7 mouse cellular contexts compared by ENCODE assay signal in genomic region chrX:36863766-36864608, GRCm38 (mm10). TPM values are rescaled to one million over a fixed set of nuclear protein-coding genes. Genes with fewer than 3 reads are reported as not detected.
DNase-seq lines count a peak whose midpoint lies in the region; ATAC-seq and TF ChIP-seq lines count a peak whose summit lies in the region.

No protein-coding gene starts in this region.

- H3K9me3 ChIP-seq in embryonic facial prominence, embryonic 11.5 days (replicated peaks; ENCODE audit: control insufficient read depth, low read length), result no peaks in the 10 kb centered on the region
- no peaks in the 10 kb centered on the region for H3K9me3 ChIP-seq in limb, embryonic 12.5 days
- H3K9me3 ChIP-seq in midbrain, embryonic 15.5 days, result no peaks in the 10 kb centered on the region

- no peak for TF ChIP-seq POLR2A in kidney, adult 2 months (IDR thresholded peaks at IDR 0.05; ENCODE audit: low read depth, low read length)
- TF ChIP-seq POLR2A in spleen, adult 2 months (IDR thresholded peaks at IDR 0.05; ENCODE audit: low read depth, low read length), result no peak

- peak overlapping the region; percentile 43 for H3K4me3 ChIP-seq in embryonic facial prominence, embryonic 11.5 days (ENCODE audit: low read depth, low read length)
- peak overlapping the region; percentile 81 for H3K4me3 ChIP-seq in kidney, adult 2 months (ENCODE audit: insufficient read depth, low read depth, low read length)
- peak overlapping the region; percentile 47 for H3K4me3 ChIP-seq in limb, embryonic 12.5 days (replicated peaks)
- peak overlapping the region; percentile 46 for H3K4me3 ChIP-seq in midbrain, embryonic 15.5 days
- peak overlapping the region; percentile 66 for H3K4me3 ChIP-seq in spleen, adult 2 months (ENCODE audit: extremely low read depth, insufficient read depth, insufficient read length)

- 16% methylated on average over 34 of the region's 44 CpGs for WGBS in embryonic facial prominence, embryonic 11.5 days
- WGBS in kidney, adult 2 months, result 2% methylated on average over 42 of the region's 44 CpGs
- WGBS in limb, embryonic 12.5 days, result 15% methylated on average over 43 of the region's 44 CpGs
- 22% methylated on average over 44 of the region's 44 CpGs for WGBS in midbrain, embryonic 15.5 days
- WGBS in spleen, adult 2 months, result 25% methylated on average over 43 of the region's 44 CpGs

- TF ChIP-seq CTCF in kidney, adult 2 months (conservative IDR thresholded peaks at IDR 0.05; ENCODE audit: insufficient read depth, insufficient read length, low read depth, low read length), result no peak
- TF ChIP-seq CTCF in spleen, adult 2 months (IDR thresholded peaks at IDR 0.05; ENCODE audit: extremely low read depth, insufficient read depth, insufficient read length, insufficient replicate concordance), result no peak

- peak overlapping the region; percentile 47 for H3K9ac ChIP-seq in embryonic facial prominence, embryonic 11.5 days (replicated peaks; ENCODE audit: low read length)
- H3K9ac ChIP-seq in limb, embryonic 12.5 days (replicated peaks), result peak overlapping the region; percentile 47; the same call in 1 of the 2 replicates
- peak overlapping the region; percentile 35; the same call in 1 of the 2 replicates for H3K9ac ChIP-seq in midbrain, embryonic 15.5 days

- no peaks in the 10 kb centered on the region for H3K27me3 ChIP-seq in embryonic facial prominence, embryonic 11.5 days (ENCODE audit: control insufficient read depth, insufficient read depth, low read length)
- H3K27me3 ChIP-seq in kidney, adult 2 months (replicated peaks; ENCODE audit: control insufficient read depth, insufficient read depth, low read length), result no peaks in the 10 kb centered on the region
- no peaks in the 10 kb centered on the region for H3K27me3 ChIP-seq in limb, embryonic 12.5 days
- no peaks in the 10 kb centered on the region for H3K27me3 ChIP-seq in midbrain, embryonic 15.5 days (replicated peaks)
- H3K27me3 ChIP-seq in spleen, adult 2 months (ENCODE audit: control insufficient read depth, insufficient read depth, low read length), result no peaks in the 10 kb centered on the region

- no peaks in the 10 kb centered on the region for H3K4me1 ChIP-seq in embryonic facial prominence, embryonic 11.5 days (ENCODE audit: control insufficient read depth, insufficient read depth, low read length)
- no peaks in the 10 kb centered on the region for H3K4me1 ChIP-seq in kidney, adult 2 months (ENCODE audit: control insufficient read depth, insufficient read depth, low read length)
- H3K4me1 ChIP-seq in limb, embryonic 12.5 days (replicated peaks), result peaks cover 5% of the 10 kb centered on the region; the same call in 1 of the 2 replicates
- peaks cover 12% of the 10 kb centered on the region for H3K4me1 ChIP-seq in midbrain, embryonic 15.5 days
- no peaks in the 10 kb centered on the region for H3K4me1 ChIP-seq in spleen, adult 2 months (ENCODE audit: control insufficient read depth, insufficient read depth, insufficient read length)

- ATAC-seq in embryonic facial prominence, embryonic 11.5 days (replicated peaks; ENCODE audit: insufficient number of reproducible peaks, low FRiP score, low TSS enrichment, low read depth), result peak; percentile 80
- ATAC-seq in limb, embryonic 12.5 days (ENCODE audit: insufficient number of reproducible peaks, insufficient read depth, low FRiP score, low TSS enrichment, low read depth), result peak; percentile 75
- ATAC-seq in midbrain, embryonic 15.5 days (replicated peaks), result peak; percentile 92

- no peaks in the 10 kb centered on the region for H3K36me3 ChIP-seq in embryonic facial prominence, embryonic 11.5 days (replicated peaks; ENCODE audit: control insufficient read depth, insufficient read depth, low read depth, low read length)
- H3K36me3 ChIP-seq in kidney, adult 2 months (ENCODE audit: control insufficient read depth, insufficient read depth, low read length), result no peaks in the 10 kb centered on the region
- H3K36me3 ChIP-seq in limb, embryonic 12.5 days, result no peaks in the 10 kb centered on the region
- no peaks in the 10 kb centered on the region for H3K36me3 ChIP-seq in midbrain, embryonic 15.5 days (replicated peaks)
- H3K36me3 ChIP-seq in spleen, adult 2 months (ENCODE audit: control insufficient read depth, insufficient read depth, low read length), result no peaks in the 10 kb centered on the region

- H3K27ac ChIP-seq in embryonic facial prominence, embryonic 11.5 days (replicated peaks; ENCODE audit: low read depth, low read length), result no peak overlapping the region
- H3K27ac ChIP-seq in kidney, adult 2 months (ENCODE audit: insufficient read depth, low read depth, low read length), result peak overlapping the region; percentile 7; the same call in 1 of the 2 replicates
- H3K27ac ChIP-seq in limb, embryonic 12.5 days, result no peak overlapping the region
- H3K27ac ChIP-seq in midbrain, embryonic 15.5 days, result peak overlapping the region; percentile 70
- peak overlapping the region; percentile 83 for H3K27ac ChIP-seq in spleen, adult 2 months (ENCODE audit: insufficient read depth, low read length)

- H3K4me2 ChIP-seq in embryonic facial prominence, embryonic 11.5 days (ENCODE audit: low read depth, low read length), result peak overlapping the region; percentile 33
- peak overlapping the region; percentile 56 for H3K4me2 ChIP-seq in limb, embryonic 12.5 days
- peak overlapping the region; percentile 48 for H3K4me2 ChIP-seq in midbrain, embryonic 15.5 days

- peak; percentile 87 for DNase-seq in adrenal gland, postnatal 14 days
- peak; percentile 81 for DNase-seq in embryonic facial prominence, embryonic 11.5 days (ENCODE audit: low spot score)
- DNase-seq in heart, adult 18-20 months, result peak; percentile 87 to 88
- peak; percentile 91 for DNase-seq in kidney, adult 2 months
- peak; percentile 68 to 71 for DNase-seq in spleen, adult 2 months (ENCODE audit: low read depth in 1 of 2, low spot score in 2 of 2)

RNA-seq across cellular contexts. Expression of gene Ube2a, which starts 9.7 kb away (rescaled TPM):
- 62.5 and 64.4 TPM in 2 replicates for total RNA-seq in adrenal gland, postnatal 14 days (2021)
- 136 and 139 TPM in 2 replicates for polyA plus RNA-seq in embryonic facial prominence, embryonic 11.5 days (2014; fragmentation: Nextera tagmentation; extraction: Ambion mirVana)
- 10 to 100 TPM; 69.8 to 71.6 TPM for total RNA-seq in heart, adult 18-20 months (2021)
- polyA plus RNA-seq in kidney, adult 2 months (2012; rRNA removed), result 33.1 and 44.2 TPM in 2 replicates
- polyA plus RNA-seq in limb, embryonic 12.5 days (2016; fragmentation: Nextera tagmentation; extraction: Ambion mirVana), result 123 and 124 TPM in 2 replicates
- polyA plus RNA-seq in midbrain, embryonic 15.5 days (2015; fragmentation: Nextera tagmentation; extraction: Ambion mirVana), result 104 and 110 TPM in 2 replicates
- polyA plus RNA-seq in spleen, adult 2 months (2012; rRNA removed), result 19.8 and 21.9 TPM in 2 replicates

RNA-seq across cellular contexts. Expression of gene C330007P06Rik, which starts 9.9 kb away (rescaled TPM):
- total RNA-seq in adrenal gland, postnatal 14 days (2021), result 47.0 and 51.0 TPM in 2 replicates
- 45.1 and 53.3 TPM in 2 replicates for polyA plus RNA-seq in embryonic facial prominence, embryonic 11.5 days (2014; fragmentation: Nextera tagmentation; extraction: Ambion mirVana)
- 10 to 100 TPM; 15.2 to 18.2 TPM for total RNA-seq in heart, adult 18-20 months (2021)
- 13.6 and 17.8 TPM in 2 replicates for polyA plus RNA-seq in kidney, adult 2 months (2012; rRNA removed)
- polyA plus RNA-seq in limb, embryonic 12.5 days (2016; fragmentation: Nextera tagmentation; extraction: Ambion mirVana), result 32.9 and 33.2 TPM in 2 replicates
- 17.7 and 18.5 TPM in 2 replicates for polyA plus RNA-seq in midbrain, embryonic 15.5 days (2015; fragmentation: Nextera tagmentation; extraction: Ambion mirVana)
- polyA plus RNA-seq in spleen, adult 2 months (2012; rRNA removed), result 8.4 and 11.0 TPM in 2 replicates

RNA-seq across cellular contexts. Expression of gene Nkrf, which starts 38.7 kb away (rescaled TPM):
- total RNA-seq in adrenal gland, postnatal 14 days (2021), result 10.2 and 10.7 TPM in 2 replicates
- 2.9 and 3.4 TPM in 2 replicates for polyA plus RNA-seq in embryonic facial prominence, embryonic 11.5 days (2014; fragmentation: Nextera tagmentation; extraction: Ambion mirVana)
- 1 to 10 TPM; 3.2 to 3.8 TPM for total RNA-seq in heart, adult 18-20 months (2021)
- 0.39 and 0.88 TPM in 2 replicates for polyA plus RNA-seq in kidney, adult 2 months (2012; rRNA removed)
- 1.2 and 1.4 TPM in 2 replicates for polyA plus RNA-seq in limb, embryonic 12.5 days (2016; fragmentation: Nextera tagmentation; extraction: Ambion mirVana)
- 16.7 TPM in 2 replicates for polyA plus RNA-seq in midbrain, embryonic 15.5 days (2015; fragmentation: Nextera tagmentation; extraction: Ambion mirVana)
- polyA plus RNA-seq in spleen, adult 2 months (2012; rRNA removed), result 0.46 and 0.53 TPM in 2 replicates

Comparison
In these comparisons a context has a peak if more than half of its experiments do, and no peak if none do; other contexts are left out.
1. H3K27ac ChIP-seq: peak in kidney, adult 2 months (single experiment), midbrain, embryonic 15.5 days (single experiment) and spleen, adult 2 months (single experiment); none in embryonic facial prominence, embryonic 11.5 days (single experiment) and limb, embryonic 12.5 days (single experiment).
2. Peak in every context shown above with its lines, with median percentiles within 50 percentile points of each other: DNase-seq, ATAC-seq, H3K4me2 ChIP-seq, H3K4me3 ChIP-seq and H3K9ac ChIP-seq.